In the genomic region with DNA sequence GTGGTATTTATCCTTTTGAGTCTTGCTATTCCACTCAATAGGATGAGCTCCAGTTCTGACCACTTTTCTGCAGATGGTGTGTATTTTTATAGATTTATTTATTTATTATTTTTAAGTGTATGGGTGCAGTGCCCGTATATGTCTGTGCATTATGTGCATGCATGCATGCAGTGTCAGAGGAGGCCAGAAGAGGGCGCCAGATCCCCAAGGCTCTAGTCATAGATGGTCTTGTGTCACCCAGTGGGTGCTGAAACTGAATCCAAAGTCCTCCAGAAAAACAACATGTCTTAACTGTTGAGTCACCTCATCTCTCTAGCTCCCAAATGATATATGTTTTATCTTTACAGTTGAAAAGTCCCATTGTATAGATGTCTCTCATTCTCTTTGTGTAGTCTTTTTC, we compare ENCODE assay signal across 9 mouse cellular contexts.
DNase-seq lines count a peak whose midpoint lies in the region; ATAC-seq and TF ChIP-seq lines count a peak whose summit lies in the region.
"Had no signal": no experiment of that assay in that cellular context is flagged by ENCODE, and none has a peak within 500 bp of the region (broad histone marks: within the 10 kb centered on the region; RNA-seq: fewer than 3 reads in every experiment).

No protein-coding gene starts in this region.

- no peak overlapping the region for H3K27ac ChIP-seq in liver, adult 2 months (replicated peaks; ENCODE audit: insufficient read depth, low read depth, low read length)
- no peak overlapping the region for H3K27ac ChIP-seq in liver, embryonic 11.5 days (ENCODE audit: low read depth, low read length)
- H3K27ac ChIP-seq: embryonic facial prominence, embryonic 10.5 days had no signal

- H3K4me1 ChIP-seq in liver, adult 2 months (ENCODE audit: control insufficient read depth, insufficient read depth, low read length): no peaks in the 10 kb centered on the region
- no peaks in the 10 kb centered on the region for H3K4me1 ChIP-seq in liver, embryonic 11.5 days (replicated peaks; ENCODE audit: control insufficient read depth, insufficient read depth, low read length)

- DNase-seq in cerebellum, postnatal 10 days: peak; percentile 21 to 25
- no peak for DNase-seq in cerebellum, adult 11-12 months
- DNase-seq in liver, adult 2 months (ENCODE audit: extremely low read depth, low read depth, low spot score): no peak
- no peak for DNase-seq in liver, embryonic 11.5 days (ENCODE audit: low spot score)
- DNase-seq in A20 (ENCODE audit: low read depth, low spot score): peak; percentile 59
- DNase-seq in brain, embryonic 14.5 days (ENCODE audit: low read depth): no peak
- DNase-seq in ovary, adult 18-20 months (ENCODE audit: low spot score): no peak
- no peak for DNase-seq in adrenal gland, postnatal 4 days (ENCODE audit: low spot score in 2 of 2)

- no peak overlapping the region for H3K9ac ChIP-seq in liver, adult 2 months (ENCODE audit: low read depth, low read length)
- H3K9ac ChIP-seq in liver, embryonic 11.5 days (ENCODE audit: low read depth, low read length): no peak overlapping the region

- 88% methylated on average over 2 of the region's 2 CpGs for WGBS in liver, adult 2 months
- WGBS in liver, embryonic 11.5 days: 66% methylated on average over 2 of the region's 2 CpGs

- H3K79me2 ChIP-seq in liver, adult 2 months (ENCODE audit: control insufficient read depth, insufficient read depth, low read length): no peaks in the 10 kb centered on the region

- no peak for ATAC-seq in liver, embryonic 11.5 days (replicated peaks; ENCODE audit: low FRiP score)

- no peak for TF ChIP-seq POLR2A in liver, adult 2 months (IDR thresholded peaks at IDR 0.05; ENCODE audit: extremely low read depth, insufficient read depth, low read length)
- no peak for TF ChIP-seq POLR2A in brain, embryonic 14.5 days (IDR thresholded peaks at IDR 0.05; ENCODE audit: borderline replicate concordance, extremely low read depth, insufficient read depth, insufficient read length, poor library complexity, severe bottlenecking)

- H3K36me3 ChIP-seq in liver, adult 2 months (ENCODE audit: control insufficient read depth, insufficient read depth, low read length): no peaks in the 10 kb centered on the region
- H3K36me3 ChIP-seq in liver, embryonic 11.5 days (ENCODE audit: control insufficient read depth, insufficient read depth, low read length): no peaks in the 10 kb centered on the region
- H3K36me3 ChIP-seq: embryonic facial prominence, embryonic 10.5 days had no signal

- H3K27me3 ChIP-seq in liver, adult 2 months (ENCODE audit: control insufficient read depth, insufficient read depth, low read length): no peaks in the 10 kb centered on the region
- no peaks in the 10 kb centered on the region for H3K27me3 ChIP-seq in liver, embryonic 11.5 days (replicated peaks; ENCODE audit: control insufficient read depth, insufficient read depth, low read length)

- no peak overlapping the region for H3K4me2 ChIP-seq in liver, embryonic 11.5 days

- H3K4me3 ChIP-seq in liver, adult 2 months (ENCODE audit: insufficient read depth, low read depth, low read length): no peak overlapping the region
- no peak overlapping the region for H3K4me3 ChIP-seq in liver, embryonic 11.5 days (ENCODE audit: low read depth, low read length)
- H3K4me3 ChIP-seq: embryonic facial prominence, embryonic 10.5 days had no signal

- H3K9me3 ChIP-seq in liver, embryonic 11.5 days (ENCODE audit: control insufficient read depth, low read length): no peaks in the 10 kb centered on the region; the same call in 1 of the 2 replicates
- H3K9me3 ChIP-seq: embryonic facial prominence, embryonic 10.5 days had no signal

- peak; percentile 49 for TF ChIP-seq CTCF in liver, adult 2 months (IDR thresholded peaks at IDR 0.05; ENCODE audit: low read depth, low read length)
- TF ChIP-seq CTCF in brain, embryonic 14.5 days (IDR thresholded peaks at IDR 0.05; ENCODE audit: borderline replicate concordance, extremely low read depth, insufficient read depth, insufficient read length): peak; percentile 52

Comparison
In these comparisons a context has a peak if more than half of its experiments do, and no peak if none do; other contexts are left out.
1. DNase-seq: peak in cerebellum, postnatal 10 days (2 of 2) and A20 (single experiment); none in cerebellum, adult 11-12 months (single experiment), liver, adult 2 months (single experiment), liver, embryonic 11.5 days (single experiment), brain, embryonic 14.5 days (single experiment), ovary, adult 18-20 months (single experiment) and adrenal gland, postnatal 4 days (0 of 2).